Mouse (Mus musculus) myocyte (in vitro differentiated cells): ENCODE results near the gene Polh.

Experiments used
- MAX ChIP-seq: IDR thresholded peaks from one replicate; pipeline ENCODE4 v1.6.1; 2011; ENCODE audit warnings: low read depth, mild to moderate bottlenecking, control low read depth
- MYOD1 ChIP-seq, 3 experiments: IDR thresholded peaks; one replicate each; pipeline ENCODE4 v1.6.1; 2011; ENCODE audit warnings: control low read depth in 2 of 3, low read depth in 2 of 3, mild to moderate bottlenecking in 2 of 3, moderate library complexity in 1 of 3; ENCODE audit not compliant: insufficient read length in 2 of 3, control insufficient read depth in 1 of 3
- POLR2A ChIP-seq: IDR thresholded peaks from one replicate; pipeline ENCODE4 v1.6.1; 2011; ENCODE audit warnings: low read depth, mild to moderate bottlenecking, control low read depth, moderate library complexity; ENCODE audit not compliant: insufficient read length
- SRF ChIP-seq: IDR thresholded peaks from one replicate; pipeline ENCODE4 v1.6.1; 2011; ENCODE audit warnings: low read depth; ENCODE audit not compliant: control insufficient read depth, insufficient read length
- USF1 ChIP-seq: IDR thresholded peaks from one replicate; pipeline ENCODE4 v1.6.1; 2011; ENCODE audit warnings: low read depth, mild to moderate bottlenecking, control low read depth, moderate library complexity

GRCm38 (mm10) chr17:46160090-46160662 lies 42.3 kb downstream of the Polh start:
- TF ChIP-seq POLR2A, result peak; percentile 83
- peak; percentile 61 for TF ChIP-seq USF1
- no peak for TF ChIP-seq MYOD1 (IDR thresholded peaks at IDR 0.05; ENCODE audit: control insufficient read depth in 1 of 3, insufficient read length in 2 of 3, low read depth in 2 of 3)
- TF ChIP-seq MAX, result peak; percentile 49
- TF ChIP-seq SRF, result no peak
